Mouse (Mus musculus) CD4-positive, CD25-positive, alpha-beta regulatory T cell, adult 2 months (primary cell): ENCODE data around the gene Gnpda2.

ENCODE experiments used
- DNase-seq: peaks from one replicate; pipeline ENCODE4 v3.0.0-alpha.2; 2012; ENCODE audit warnings: low read depth, low spot score

The Gnpda2 gene

DNA sequence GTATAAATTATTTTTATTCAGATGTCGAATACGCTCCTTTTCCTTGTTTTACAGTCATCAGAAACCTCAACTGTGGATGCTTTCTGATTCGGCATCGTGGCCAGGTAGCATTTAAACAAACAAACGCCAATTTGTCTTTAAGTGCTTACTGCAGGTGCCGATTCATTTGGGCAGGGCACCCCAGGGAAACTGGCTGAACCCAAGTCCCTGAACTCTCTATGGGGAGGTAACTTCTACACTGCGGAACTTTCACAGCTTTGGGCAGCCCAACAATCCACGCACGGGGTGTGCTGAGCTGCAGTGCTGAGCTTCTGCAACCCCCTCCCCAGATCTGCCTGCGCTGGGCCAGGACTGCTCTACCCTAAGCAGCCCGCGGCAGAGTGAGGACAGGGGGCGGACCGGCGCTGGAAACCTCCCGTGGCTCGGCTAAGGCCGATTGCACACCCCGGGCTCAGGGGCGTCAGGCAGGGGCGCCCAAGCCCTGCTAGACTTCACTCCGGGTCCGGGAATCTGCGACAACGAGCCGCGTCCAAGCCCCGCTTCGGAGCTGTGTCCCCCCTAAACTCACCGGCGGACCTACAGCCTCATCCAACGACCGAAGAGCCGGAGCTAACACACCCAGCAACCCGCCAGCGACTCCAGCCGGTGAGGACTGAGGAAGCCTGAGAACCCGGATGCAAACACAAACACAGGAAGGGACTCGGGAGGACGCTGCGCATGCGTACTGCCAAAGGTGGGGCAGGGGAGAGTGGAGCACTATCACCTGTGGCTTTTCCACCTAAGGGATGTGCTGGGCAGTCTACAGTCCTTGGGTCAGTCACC lies at the start of gene Gnpda2:
TSS of gene Gnpda2 (minus strand) at position 701 of the 822 bp plus-strand sequence.
- peak; percentile 90 for DNase-seq

GRCm38 (mm10) chr5:69634766-69635165 lies 42.6 kb upstream of the Gnpda2 start:
- no peak for DNase-seq

DNA sequence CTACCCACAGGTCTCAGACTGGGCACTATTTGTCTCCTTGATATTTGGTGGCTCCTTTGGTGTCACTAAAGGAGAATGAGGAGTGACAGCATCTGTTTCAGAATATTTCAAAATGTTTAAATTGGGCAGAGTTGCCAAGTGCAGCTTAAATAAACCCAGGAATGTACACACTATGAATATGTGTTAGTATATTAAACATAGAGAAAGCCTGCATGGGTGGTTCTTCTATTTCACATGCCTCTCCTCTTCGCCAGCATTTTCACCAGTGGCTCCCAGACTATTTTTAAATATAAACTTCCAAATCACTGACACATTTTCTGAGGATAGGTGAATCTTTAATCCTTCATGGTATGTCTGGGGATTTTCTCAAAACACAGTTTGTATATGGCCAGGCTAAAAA lies 28.8 kb upstream of the Gnpda2 start:
- no peak for DNase-seq

- DNase-seq: peak; percentile 39
These were observed 21.2 kb upstream of the Gnpda2 start for GRCm38 (mm10) chr5:69613209-69613796.

DNA sequence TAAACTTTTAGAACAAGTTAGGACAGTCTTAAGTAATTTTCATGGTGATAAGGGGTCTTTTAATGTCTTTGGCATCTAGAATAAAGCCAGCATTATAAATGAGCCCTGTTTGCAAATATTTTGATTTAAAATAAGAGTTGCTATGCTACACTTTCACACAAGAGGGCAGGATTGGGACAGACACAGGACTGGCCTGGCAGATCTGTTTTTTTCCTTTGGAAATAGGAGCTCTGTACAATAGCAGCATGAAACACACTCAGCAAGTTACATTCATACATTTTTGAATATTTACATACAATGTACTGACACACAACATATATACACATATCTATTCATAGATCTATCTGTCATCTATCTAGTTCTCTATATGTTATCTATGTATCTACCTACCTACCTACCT lies 8.9 kb upstream of the Gnpda2 start:
- peak; percentile 18 for DNase-seq

- peak; percentile 54 for DNase-seq
These were observed 34.7 kb downstream of the Gnpda2 start for GRCm38 (mm10) chr5:69557404-69557935.

DNA sequence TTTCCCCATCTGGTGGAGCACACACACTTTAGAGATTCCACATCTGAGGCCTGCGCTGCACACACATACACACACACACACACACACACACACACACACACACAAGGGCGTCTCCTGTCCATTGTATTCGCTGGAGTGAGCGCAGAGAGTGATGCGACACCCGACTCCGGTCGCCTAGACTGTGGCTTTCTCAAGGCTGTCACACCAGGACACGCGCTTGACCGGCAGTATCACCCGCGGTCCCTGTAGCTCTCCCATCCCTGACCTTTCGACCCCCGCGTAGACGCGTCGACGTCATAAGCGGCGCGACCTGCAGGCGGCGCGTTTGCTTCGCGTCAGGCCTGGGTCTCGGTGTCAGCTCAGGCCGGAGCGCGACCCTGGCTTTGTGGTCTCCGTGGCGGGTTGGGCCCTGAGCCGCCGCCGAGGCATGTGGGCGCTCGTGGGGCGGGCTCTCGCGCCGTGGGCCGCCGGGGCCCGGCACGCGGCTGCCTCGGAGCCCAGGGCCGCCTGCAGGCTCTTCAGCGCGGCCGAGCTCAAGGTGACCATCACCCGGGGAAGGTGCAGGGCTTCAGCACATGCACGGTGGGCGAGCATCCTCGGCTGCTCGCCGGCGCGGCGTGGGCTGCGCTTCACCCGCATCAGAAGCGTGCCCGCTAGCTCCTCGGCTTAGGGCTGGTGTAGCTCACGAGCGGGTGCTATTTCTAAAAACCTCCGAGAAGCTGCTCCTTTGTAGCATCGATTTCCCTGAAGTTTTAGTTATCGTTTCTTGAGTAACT lies 35.3 kb downstream of the Gnpda2 start, which contains the start of gene Guf1:
TSS of gene Guf1 (plus strand) at position 296 of the 776 bp plus-strand sequence.
- DNase-seq: peak; percentile 94

DNA sequence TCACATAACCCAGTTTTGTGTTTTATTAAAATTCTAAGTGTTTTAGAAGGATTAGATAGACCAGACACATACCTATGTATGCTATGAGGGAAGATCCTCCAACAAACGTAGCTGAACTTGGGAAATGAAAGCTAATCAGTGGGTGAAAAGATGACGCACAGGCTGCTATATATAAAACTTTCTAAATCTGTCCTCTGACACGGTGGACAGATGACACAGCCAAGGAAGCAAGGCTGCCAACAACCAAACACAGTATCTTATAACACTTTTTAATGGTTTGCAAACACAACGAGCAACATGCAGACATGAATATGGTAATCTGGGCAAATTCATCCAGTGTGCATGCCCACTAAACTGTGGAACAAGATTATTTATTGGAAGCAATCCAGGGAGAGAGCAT lies 49.7 kb downstream of the Gnpda2 start, which contains the start of gene Yipf7:
TSS of gene Yipf7 (minus strand) at position 160 of the 400 bp plus-strand sequence.
- DNase-seq: no peak

DNA sequence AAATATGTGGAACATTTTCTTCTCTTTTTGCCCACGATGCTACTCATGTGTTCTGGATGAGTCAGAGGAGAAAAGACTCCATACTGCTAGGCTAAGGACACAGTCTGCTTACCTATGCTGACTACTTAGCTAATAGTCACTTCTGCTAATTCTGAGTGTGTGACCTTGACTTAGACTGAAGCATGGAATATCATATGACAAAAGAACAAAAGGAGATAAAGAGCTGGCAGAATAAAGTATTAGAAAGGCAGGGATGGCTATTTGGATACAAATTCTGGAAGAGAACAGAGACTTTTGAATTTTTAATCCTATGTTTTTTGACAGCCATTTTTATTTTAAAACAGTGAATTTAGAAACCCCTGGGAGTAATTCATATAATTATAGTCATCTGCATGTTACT lies 50.5 kb downstream of the Gnpda2 start:
- no peak for DNase-seq

GRCm38 (mm10) chr5:69523944-69524343 lies 68.2 kb downstream of the Gnpda2 start:
- no peak for DNase-seq
